Comparison of ENCODE assay signal across 8 mouse cellular contexts in the genomic region with DNA sequence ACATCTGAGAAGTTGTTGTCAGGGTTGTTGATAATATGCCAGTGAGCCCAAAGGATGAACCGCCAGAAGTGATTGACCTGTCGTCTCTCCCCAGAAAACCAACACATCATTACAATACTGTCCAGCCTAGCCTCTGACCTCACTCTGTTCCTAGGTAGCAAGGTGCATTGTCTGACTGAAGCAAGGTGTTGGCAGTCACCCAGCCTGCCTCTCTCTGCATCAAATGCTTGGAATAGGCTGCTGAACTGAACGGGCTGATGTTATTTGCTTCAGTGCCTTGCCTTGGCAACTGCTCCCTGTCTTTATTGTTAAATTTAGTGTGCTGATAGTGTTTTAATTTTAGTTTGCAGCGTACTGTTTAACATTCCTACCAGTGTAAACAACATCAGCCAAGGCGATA. TPM values are rescaled to one million over a fixed set of nuclear protein-coding genes. Genes with fewer than 3 reads are reported as not detected.
DNase-seq lines count a peak whose midpoint lies in the region; ATAC-seq and TF ChIP-seq lines count a peak whose summit lies in the region.

No protein-coding gene starts in this region.

- H3K27me3 ChIP-seq in kidney, embryonic 15.5 days, result no peaks in the 10 kb centered on the region
- H3K27me3 ChIP-seq in hindbrain, embryonic 13.5 days, result no peaks in the 10 kb centered on the region
- no peaks in the 10 kb centered on the region for H3K27me3 ChIP-seq in midbrain, postnatal 0 days (ENCODE audit: insufficient read depth, low read length)

- peak; percentile 8 for DNase-seq in kidney, adult 11 months
- peak; percentile 37 to 54 for DNase-seq in cerebellum, postnatal 36 days
- peak; percentile 68 for DNase-seq in midbrain, postnatal 0 days (ENCODE audit: low spot score)
- no peak for DNase-seq in adrenal gland, postnatal 14 days

- ATAC-seq in kidney, embryonic 15.5 days (replicated peaks; ENCODE audit: low FRiP score), result no peak
- ATAC-seq in hindbrain, embryonic 13.5 days (ENCODE audit: low FRiP score), result peak; percentile 53
- ATAC-seq in midbrain, postnatal 0 days (ENCODE audit: low FRiP score), result no peak
- no peak for ATAC-seq in monocyte, adult 5-6 weeks (replicated peaks; ENCODE audit: insufficient number of reproducible peaks, low FRiP score, low TSS enrichment, poor library complexity, severe bottlenecking)
- no peak for ATAC-seq in megakaryocyte, adult 5-6 weeks (ENCODE audit: poor library complexity, severe bottlenecking)

- no peak overlapping the region for H3K4me3 ChIP-seq in kidney, embryonic 15.5 days (replicated peaks)
- peak overlapping the region; percentile 17; the same call in 1 of the 2 replicates for H3K4me3 ChIP-seq in hindbrain, embryonic 13.5 days
- H3K4me3 ChIP-seq in midbrain, postnatal 0 days (ENCODE audit: low read depth, low read length), result 0 out of 2 replicates have a peak overlapping the region, but pooled peaks have one; percentile 6

- no peaks in the 10 kb centered on the region for H3K36me3 ChIP-seq in kidney, embryonic 15.5 days
- no peaks in the 10 kb centered on the region for H3K36me3 ChIP-seq in hindbrain, embryonic 13.5 days
- H3K36me3 ChIP-seq in midbrain, postnatal 0 days (ENCODE audit: insufficient read depth, low read length), result no peaks in the 10 kb centered on the region

- no peak for TF ChIP-seq CTCF in midbrain, postnatal 0 days (IDR thresholded peaks at IDR 0.05)

- H3K9me3 ChIP-seq in kidney, embryonic 15.5 days (replicated peaks), result no peaks in the 10 kb centered on the region
- H3K9me3 ChIP-seq in hindbrain, embryonic 13.5 days, result no peaks in the 10 kb centered on the region
- no peaks in the 10 kb centered on the region for H3K9me3 ChIP-seq in midbrain, postnatal 0 days (ENCODE audit: low read length)

- H3K27ac ChIP-seq in kidney, embryonic 15.5 days, result no peak overlapping the region
- H3K27ac ChIP-seq in hindbrain, embryonic 13.5 days, result peak overlapping the region; percentile 88
- H3K27ac ChIP-seq in midbrain, postnatal 0 days (ENCODE audit: low read depth, low read length), result peak overlapping the region; percentile 62

- H3K4me2 ChIP-seq in kidney, embryonic 15.5 days, result no peak overlapping the region
- H3K4me2 ChIP-seq in hindbrain, embryonic 13.5 days, result peak overlapping the region; percentile 47
- H3K4me2 ChIP-seq in midbrain, postnatal 0 days (ENCODE audit: low read depth, low read length, poor library complexity, severe bottlenecking), result peak overlapping the region; percentile 32

- H3K9ac ChIP-seq in kidney, embryonic 15.5 days, result no peak overlapping the region
- peak overlapping the region; percentile 24; the same call in 1 of the 2 replicates for H3K9ac ChIP-seq in hindbrain, embryonic 13.5 days
- no peak overlapping the region; the same call in 1 of the 2 replicates for H3K9ac ChIP-seq in midbrain, postnatal 0 days (replicated peaks; ENCODE audit: low read length, poor library complexity, severe bottlenecking)

- 52% methylated on average over 5 of the region's 5 CpGs for WGBS in kidney, embryonic 15.5 days
- WGBS in hindbrain, embryonic 13.5 days, result 22% methylated on average over 5 of the region's 5 CpGs
- WGBS in midbrain, postnatal 0 days, result 12% methylated on average over 5 of the region's 5 CpGs

- H3K4me1 ChIP-seq in kidney, embryonic 15.5 days, result peaks cover 5% of the 10 kb centered on the region; the same call in 1 of the 2 replicates
- peaks cover 32% of the 10 kb centered on the region for H3K4me1 ChIP-seq in hindbrain, embryonic 13.5 days (replicated peaks)
- no peaks in the 10 kb centered on the region for H3K4me1 ChIP-seq in midbrain, postnatal 0 days (ENCODE audit: insufficient read depth, low read length)

RNA-seq across cellular contexts. Expression of a gene that starts 51.0 kb away (rescaled TPM):
- 2.3 and 2.5 TPM in 2 replicates for polyA plus RNA-seq in kidney, embryonic 15.5 days (2015; fragmentation: Nextera tagmentation; extraction: Ambion mirVana)
- polyA plus RNA-seq in hindbrain, embryonic 13.5 days (2015; fragmentation: Nextera tagmentation; extraction: Ambion mirVana), result 54.1 and 58.0 TPM in 2 replicates
- 97.1 and 118 TPM in 2 replicates for total RNA-seq in midbrain, postnatal 0 days (2014; rRNA removed)
- 35.6 and 46.5 TPM in 2 replicates for polyA plus RNA-seq in midbrain, postnatal 0 days (2015; fragmentation: Nextera tagmentation; extraction: Ambion mirVana)
- total RNA-seq in monocyte, adult 5-6 weeks (2017), result not detected in 3 replicates
- 0.85 and 0.98 TPM in 2 replicates for total RNA-seq in adrenal gland, postnatal 14 days (2021)
- total RNA-seq in megakaryocyte, adult 5-6 weeks (2015), result not detected in 2 replicates
- not detected in 2 replicates for total RNA-seq in megakaryocyte, adult 5-6 weeks (2017)

Comparison
In these comparisons a context has a peak if more than half of its experiments do, and no peak if none do; other contexts are left out.
1. RNA of a gene that starts 51.0 kb away (total RNA-seq): 97.1 to 118 TPM in midbrain, postnatal 0 days; 0.85 to 0.98 TPM in adrenal gland, postnatal 14 days, not detected in monocyte, adult 5-6 weeks and not detected in megakaryocyte, adult 5-6 weeks; every median in the first group is over 10 times any median in the second.